In the genomic region with DNA sequence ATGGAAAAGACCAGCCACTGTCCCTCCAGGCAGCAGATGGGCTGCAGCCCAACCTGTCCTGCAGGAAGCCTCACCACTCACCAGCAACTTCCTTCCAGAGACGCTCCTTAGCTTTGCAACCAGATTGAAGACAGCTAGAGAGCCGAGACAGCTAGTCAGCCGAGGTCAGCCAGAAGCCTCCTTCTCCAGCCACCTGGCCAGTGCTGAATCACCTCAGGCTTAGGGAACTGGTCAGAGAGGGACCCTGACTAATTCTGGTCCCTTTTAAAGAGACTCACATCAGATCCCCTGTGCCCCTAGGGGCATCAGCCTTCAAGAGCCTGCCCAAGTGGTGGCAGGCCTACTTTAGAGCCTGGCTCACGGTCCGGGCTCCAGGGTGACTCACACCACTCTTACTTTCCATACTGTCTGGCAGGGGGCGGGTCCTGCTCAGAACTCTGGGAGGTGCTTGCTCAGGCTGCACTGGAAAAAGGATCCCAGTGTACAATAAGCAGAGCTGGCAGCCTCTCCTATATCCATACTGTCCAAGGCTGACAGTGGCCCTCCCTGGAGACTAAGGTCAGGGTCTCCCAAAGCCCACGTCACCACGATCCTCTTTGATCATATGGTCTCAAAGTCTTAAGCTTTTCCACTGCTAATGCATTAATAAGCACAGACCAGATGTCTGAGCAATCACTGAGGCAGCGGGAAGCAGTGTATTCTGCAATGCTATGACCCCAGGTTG, we compare ENCODE assay signal across 8 mouse cellular contexts. TPM values are rescaled to one million over a fixed set of nuclear protein-coding genes. Genes with fewer than 3 reads are reported as not detected.
A peak's percentile ranks its signal among the peaks of the same experiment; 100 is the strongest.
DNase-seq lines count a peak whose midpoint lies in the region; ATAC-seq and TF ChIP-seq lines count a peak whose summit lies in the region.

No protein-coding gene starts in this region.

- H3K36me3 ChIP-seq in intestine, postnatal 0 days (ENCODE audit: control insufficient read depth, insufficient read depth) = peaks cover 4% of the 10 kb centered on the region; the same call in 1 of the 2 replicates
- no peaks in the 10 kb centered on the region for H3K36me3 ChIP-seq in stomach, embryonic 15.5 days
- H3K36me3 ChIP-seq in forebrain, embryonic 11.5 days (ENCODE audit: control insufficient read depth, insufficient read depth, low read length) = no peaks in the 10 kb centered on the region

- peak overlapping the region; percentile 35; the same call in 1 of the 2 replicates for H3K9ac ChIP-seq in intestine, postnatal 0 days (ENCODE audit: low read depth, low read length)
- peak overlapping the region; percentile 30; the same call in 1 of the 2 replicates for H3K9ac ChIP-seq in stomach, embryonic 15.5 days
- H3K9ac ChIP-seq in forebrain, embryonic 11.5 days (ENCODE audit: low read length) = no peak overlapping the region

- peak; percentile 95 for DNase-seq in heart, adult 11 months
- no peak for DNase-seq in heart, adult 8-10 months (ENCODE audit: low spot score)
- DNase-seq in 3T3-L1 (ENCODE audit: low read depth, low spot score) = peak; percentile 93
- peak; percentile 72 for DNase-seq in adrenal gland, postnatal 14 days
- DNase-seq in forebrain, embryonic 11.5 days (ENCODE audit: low spot score) = no peak
- no peak for DNase-seq in ovary, adult 18-20 months (ENCODE audit: low spot score)

- ATAC-seq in intestine, postnatal 0 days = peak; percentile 53
- peak; percentile 71; the same call in 1 of the 2 replicates for ATAC-seq in stomach, embryonic 15.5 days (ENCODE audit: insufficient read depth, low FRiP score, low read depth)
- ATAC-seq in forebrain, embryonic 11.5 days (replicated peaks; ENCODE audit: low FRiP score) = no peak

- H3K4me2 ChIP-seq in intestine, postnatal 0 days (replicated peaks; ENCODE audit: low read depth) = peak overlapping the region; percentile 42
- H3K4me2 ChIP-seq in stomach, embryonic 15.5 days = peak overlapping the region; percentile 43
- H3K4me2 ChIP-seq in forebrain, embryonic 11.5 days (ENCODE audit: low read depth, low read length, severe bottlenecking) = no peak overlapping the region

- peaks cover 49% of the 10 kb centered on the region for H3K4me1 ChIP-seq in intestine, postnatal 0 days (replicated peaks; ENCODE audit: control insufficient read depth, insufficient read depth, low read length)
- peaks cover 75% of the 10 kb centered on the region for H3K4me1 ChIP-seq in stomach, embryonic 15.5 days
- peaks cover 18% of the 10 kb centered on the region; the same call in 1 of the 2 replicates for H3K4me1 ChIP-seq in forebrain, embryonic 11.5 days (replicated peaks; ENCODE audit: control insufficient read depth, insufficient read depth, low read length)

- no peaks in the 10 kb centered on the region for H3K9me3 ChIP-seq in intestine, postnatal 0 days (ENCODE audit: control insufficient read depth)
- no peaks in the 10 kb centered on the region for H3K9me3 ChIP-seq in stomach, embryonic 15.5 days
- no peaks in the 10 kb centered on the region for H3K9me3 ChIP-seq in forebrain, embryonic 11.5 days (ENCODE audit: control insufficient read depth, low read length)

- no peaks in the 10 kb centered on the region for H3K27me3 ChIP-seq in intestine, postnatal 0 days (replicated peaks; ENCODE audit: control insufficient read depth, insufficient read depth, low read length)
- H3K27me3 ChIP-seq in stomach, embryonic 15.5 days (replicated peaks) = no peaks in the 10 kb centered on the region
- no peaks in the 10 kb centered on the region for H3K27me3 ChIP-seq in forebrain, embryonic 11.5 days (ENCODE audit: control insufficient read depth, insufficient read depth, low read length)

- H3K27ac ChIP-seq in intestine, postnatal 0 days (ENCODE audit: low read depth, low read length) = peak overlapping the region; percentile 16
- H3K27ac ChIP-seq in stomach, embryonic 15.5 days = peak overlapping the region; percentile 89
- H3K27ac ChIP-seq in forebrain, embryonic 11.5 days (ENCODE audit: low read depth, low read length) = no peak overlapping the region

- H3K4me3 ChIP-seq in intestine, postnatal 0 days (ENCODE audit: low read depth, low read length) = no peak overlapping the region
- peak overlapping the region; percentile 11; the same call in 1 of the 2 replicates for H3K4me3 ChIP-seq in stomach, embryonic 15.5 days (replicated peaks)
- H3K4me3 ChIP-seq in forebrain, embryonic 11.5 days (ENCODE audit: low read depth, low read length) = no peak overlapping the region

- WGBS in intestine, postnatal 0 days = 16% methylated on average over 9 of the region's 9 CpGs
- WGBS in stomach, embryonic 15.5 days = 16% methylated on average over 9 of the region's 9 CpGs
- 63% methylated on average over 9 of the region's 9 CpGs for WGBS in forebrain, embryonic 11.5 days

- TF ChIP-seq CTCF in intestine, postnatal 0 days (IDR thresholded peaks at IDR 0.05; ENCODE audit: low read depth) = peak; percentile 37; the same call in 1 of the 2 replicates

RNA-seq across cellular contexts. Expression of a gene that starts 5.9 kb away (rescaled TPM):
- total RNA-seq in heart, adult 8-10 months (2022) = 100 to 1,000 TPM in 1 of 4 experiments, 10 to 100 TPM in 3; 72.5 to 127 (median 97.2) TPM
- 280 and 301 TPM in 2 replicates for total RNA-seq in adrenal gland, postnatal 14 days (2021)
- 25.7 and 27.7 TPM in 2 replicates for polyA plus RNA-seq in intestine, postnatal 0 days (2015; fragmentation: Nextera tagmentation; extraction: Ambion mirVana)
- 57.0 TPM in 2 replicates for polyA plus RNA-seq in stomach, embryonic 15.5 days (2015; fragmentation: Nextera tagmentation; extraction: Ambion mirVana)
- 32.0 and 37.4 TPM in 2 replicates for polyA plus RNA-seq in forebrain, embryonic 11.5 days (2014; fragmentation: Nextera tagmentation; extraction: Ambion mirVana)

Comparison
In these comparisons a context has a peak if more than half of its experiments do, and no peak if none do; other contexts are left out.
1. DNase-seq: peak in heart, adult 11 months (single experiment), 3T3-L1 (single experiment) and adrenal gland, postnatal 14 days (single experiment); none in heart, adult 8-10 months (single experiment), forebrain, embryonic 11.5 days (single experiment) and ovary, adult 18-20 months (single experiment).